Mouse (Mus musculus) myocyte (in vitro differentiated cells): ENCODE results near the gene Plppr4. TPM values are rescaled to one million over a fixed set of nuclear protein-coding genes. Genes with fewer than 3 reads are reported as not detected.

ENCODE experiments used
- H3K27me3 ChIP-seq: one replicate; pipeline ENCODE4 v1.6.1; 2011; ENCODE audit not compliant: control insufficient read depth, insufficient read depth, insufficient read length
- H3K36me3 ChIP-seq: one replicate; pipeline ENCODE4 v1.6.1; 2011; ENCODE audit not compliant: control insufficient read depth, insufficient read depth
- H3K4me2 ChIP-seq: one replicate; pipeline ENCODE4 v1.6.1; 2011; ENCODE audit warnings: low read depth, control low read depth
- H3K4me3 ChIP-seq: one replicate; pipeline ENCODE4 v1.5.1; 2011; ENCODE audit warnings: mild to moderate bottlenecking, control low read depth, moderate library complexity
- H3K79me2 ChIP-seq: one replicate; pipeline ENCODE4 v1.6.1; 2011; ENCODE audit not compliant: control insufficient read depth, insufficient read depth
- H3ac ChIP-seq: one replicate; pipeline ENCODE4 v1.6.1; 2011; ENCODE audit not compliant: control insufficient read depth, insufficient read length
- CEBPB ChIP-seq: IDR thresholded peaks from 2 replicates; pipeline ENCODE4 v1.6.1; 2011; ENCODE audit warnings: mild to moderate bottlenecking, moderate library complexity; ENCODE audit not compliant: poor library complexity, insufficient read depth, severe bottlenecking
- E2F4 ChIP-seq: IDR thresholded peaks from one replicate; pipeline ENCODE4 v1.6.1; 2011; ENCODE audit warnings: mild to moderate bottlenecking, control low read depth, moderate library complexity; ENCODE audit not compliant: insufficient read depth
- MAX ChIP-seq: IDR thresholded peaks from one replicate; pipeline ENCODE4 v1.6.1; 2011; ENCODE audit warnings: low read depth, mild to moderate bottlenecking, control low read depth
- MYOD1 ChIP-seq, 3 experiments: IDR thresholded peaks; one replicate each; pipeline ENCODE4 v1.6.1; 2011; ENCODE audit warnings: control low read depth in 2 of 3, low read depth in 2 of 3, mild to moderate bottlenecking in 2 of 3, moderate library complexity in 1 of 3; ENCODE audit not compliant: insufficient read length in 2 of 3, control insufficient read depth in 1 of 3
- MYOG ChIP-seq, 3 experiments: IDR thresholded peaks; one replicate each; pipeline ENCODE4 v1.6.1; 2011; ENCODE audit warnings: control low read depth in 2 of 3, low read depth in 2 of 3, mild to moderate bottlenecking in 2 of 3; ENCODE audit not compliant: insufficient read length in 2 of 3, control insufficient read depth in 1 of 3, insufficient read depth in 1 of 3
- POLR2A ChIP-seq: IDR thresholded peaks from one replicate; pipeline ENCODE4 v1.6.1; 2011; ENCODE audit warnings: low read depth, mild to moderate bottlenecking, control low read depth, moderate library complexity; ENCODE audit not compliant: insufficient read length
- POLR2AphosphoS2 ChIP-seq: IDR thresholded peaks from one replicate; pipeline ENCODE4 v1.6.1; 2011; ENCODE audit warnings: low read depth, control low read depth; ENCODE audit not compliant: insufficient read length
- REST ChIP-seq: IDR thresholded peaks from one replicate; pipeline ENCODE4 v1.6.1; 2011; ENCODE audit warnings: mild to moderate bottlenecking, control low read depth, moderate library complexity; ENCODE audit not compliant: insufficient read depth, insufficient read length
- SRF ChIP-seq: IDR thresholded peaks from one replicate; pipeline ENCODE4 v1.6.1; 2011; ENCODE audit warnings: low read depth; ENCODE audit not compliant: control insufficient read depth, insufficient read length
- TCF12 ChIP-seq: IDR thresholded peaks from one replicate; pipeline ENCODE4 v1.6.1; 2011; ENCODE audit warnings: mild to moderate bottlenecking, control low read depth; ENCODE audit not compliant: poor library complexity, insufficient read depth, severe bottlenecking
- TCF3 ChIP-seq: IDR thresholded peaks from one replicate; pipeline ENCODE4 v1.6.1; 2011; ENCODE audit warnings: low read depth, control low read depth; ENCODE audit not compliant: insufficient read length
- USF1 ChIP-seq: IDR thresholded peaks from one replicate; pipeline ENCODE4 v1.6.1; 2011; ENCODE audit warnings: low read depth, mild to moderate bottlenecking, control low read depth, moderate library complexity
- polyA plus RNA-seq: library from polyadenylated mRNA; unstranded; fragments of >200 nt; fragmentation: generic; extraction: Trizol; gene quantifications from one replicate; pipeline ENCODE4 v1.2.1, GENCODE M21; 2012; ENCODE audit warnings: missing spikeins

The Plppr4 gene
- polyA plus RNA-seq, 1 experiment = not detected

DNA sequence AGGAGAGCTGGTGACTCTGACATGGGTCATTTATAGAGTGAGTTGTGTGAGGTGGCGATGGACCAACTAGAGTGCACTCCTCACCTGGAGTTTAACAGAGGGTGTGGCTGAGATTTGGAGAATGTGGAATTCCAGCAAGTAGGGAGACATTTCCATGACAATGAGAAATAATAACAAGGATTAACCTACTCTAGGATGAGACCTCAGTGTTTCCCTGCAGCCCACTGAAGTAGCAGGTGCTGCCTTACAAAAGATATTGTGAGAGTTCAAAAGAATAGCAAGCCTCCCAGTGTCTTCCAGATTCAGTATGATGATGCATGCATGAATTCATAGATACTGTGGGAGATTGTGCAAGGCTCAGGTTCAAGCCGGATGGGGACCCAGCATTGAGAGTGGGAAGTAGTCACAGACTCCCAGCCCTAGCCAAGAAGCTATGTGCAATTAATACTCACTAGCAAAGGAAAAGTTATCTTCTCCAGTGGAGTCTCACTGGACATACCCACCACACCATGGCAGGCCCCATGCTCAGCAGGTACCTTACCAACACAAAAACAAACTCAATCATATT lies 49.8 kb downstream of the Plppr4 start:
- H3K4me3 ChIP-seq = no peak overlapping the region
- H3K36me3 ChIP-seq = no peaks in the 10 kb centered on the region
- no peak overlapping the region for H3K4me2 ChIP-seq
- H3K27me3 ChIP-seq = no peaks in the 10 kb centered on the region
- H3K79me2 ChIP-seq = no peaks in the 10 kb centered on the region
- no peak overlapping the region for H3ac ChIP-seq
- no peak for TF ChIP-seq E2F4
- no peak for TF ChIP-seq TCF12
- no peak for TF ChIP-seq TCF3
- TF ChIP-seq POLR2A = no peak
- no peak for TF ChIP-seq CEBPB
- TF ChIP-seq USF1 = no peak
- TF ChIP-seq REST = no peak
- TF ChIP-seq MYOG (IDR thresholded peaks at IDR 0.05; ENCODE audit: control insufficient read depth in 1 of 3, insufficient read depth in 1 of 3, insufficient read length in 2 of 3, low read depth in 2 of 3) = no peak
- no peak for TF ChIP-seq POLR2AphosphoS2
- TF ChIP-seq SRF = no peak
- no peak for TF ChIP-seq MAX
- no peak for TF ChIP-seq MYOD1 (IDR thresholded peaks at IDR 0.05; ENCODE audit: control insufficient read depth in 1 of 3, insufficient read length in 2 of 3, low read depth in 2 of 3)

DNA sequence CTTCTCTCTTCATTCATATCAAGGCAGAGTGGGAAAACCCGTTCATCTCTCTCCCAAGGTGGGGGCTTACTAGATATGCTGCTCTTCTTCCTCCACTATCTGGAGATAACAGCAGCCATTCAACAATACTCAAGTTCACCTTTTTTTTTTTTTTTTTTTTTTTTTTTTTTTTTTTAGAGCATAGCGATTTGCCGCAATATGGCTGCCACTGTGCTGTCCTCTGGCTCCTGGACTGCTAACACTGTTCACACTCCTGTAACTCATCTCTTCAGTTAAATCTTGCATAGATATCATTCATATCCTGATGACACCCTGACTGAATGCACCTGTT lies 51.1 kb downstream of the Plppr4 start:
- Histone ChIP-seq H3ac (no peak overlapping the region), H3K79me2 (no peaks in the 10 kb centered on the region), H3K4me2 (no peak overlapping the region), H3K4me3 (no peak overlapping the region), H3K27me3 (no peaks in the 10 kb centered on the region), H3K36me3 (no peaks in the 10 kb centered on the region)
- no peak for TF ChIP-seq MAX
- TF ChIP-seq USF1 = no peak
- TF ChIP-seq SRF = no peak
- no peak for TF ChIP-seq E2F4
- TF ChIP-seq MYOG (IDR thresholded peaks at IDR 0.05; ENCODE audit: control insufficient read depth in 1 of 3, insufficient read depth in 1 of 3, insufficient read length in 2 of 3, low read depth in 2 of 3) = no peak
- no peak for TF ChIP-seq REST
- no peak for TF ChIP-seq POLR2AphosphoS2
- no peak for TF ChIP-seq CEBPB

DNA sequence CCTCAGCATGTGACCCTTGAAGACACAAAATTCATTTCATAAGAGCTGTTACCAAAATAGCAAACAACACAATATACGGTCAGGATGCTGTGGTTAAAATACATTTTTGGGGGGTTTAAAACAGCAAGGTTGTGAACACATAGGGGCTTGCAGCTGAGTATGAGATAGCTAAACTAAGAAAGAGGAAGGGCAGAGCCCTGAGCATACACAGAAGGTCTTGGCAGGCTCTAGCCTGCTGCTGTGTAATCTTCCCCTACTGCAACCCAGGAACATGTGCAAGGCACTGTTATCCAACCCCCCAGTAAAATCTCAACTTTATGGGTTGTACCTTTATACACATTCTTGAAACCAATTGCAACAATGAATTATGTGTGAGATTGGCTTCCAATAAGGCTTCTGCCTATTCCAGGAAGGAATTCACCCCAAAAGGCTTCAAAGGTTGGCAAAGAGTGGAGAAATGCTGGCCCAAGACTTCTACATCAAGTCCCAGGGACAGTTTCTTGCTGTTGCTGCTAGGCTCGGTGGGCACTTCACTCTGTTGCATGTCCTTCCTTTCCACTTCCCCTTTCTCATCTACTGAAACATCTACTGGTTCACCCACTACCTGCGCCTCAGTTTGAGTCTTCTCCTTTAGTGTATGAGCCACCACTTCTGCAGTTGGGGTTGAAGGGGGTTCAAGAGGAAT lies 51.6 kb downstream of the Plppr4 start:
- no peaks in the 10 kb centered on the region for H3K79me2 ChIP-seq
- no peak for TF ChIP-seq MYOD1 (IDR thresholded peaks at IDR 0.05; ENCODE audit: control insufficient read depth in 1 of 3, insufficient read length in 2 of 3, low read depth in 2 of 3)
- TF ChIP-seq POLR2A = no peak
- TF ChIP-seq E2F4 = no peak
- TF ChIP-seq TCF3 = no peak
- TF ChIP-seq MAX = no peak
- no peak for TF ChIP-seq USF1
- TF ChIP-seq CEBPB = no peak
- TF ChIP-seq POLR2AphosphoS2 = no peak
- TF ChIP-seq SRF = no peak
- no peak for TF ChIP-seq MYOG (IDR thresholded peaks at IDR 0.05; ENCODE audit: control insufficient read depth in 1 of 3, insufficient read depth in 1 of 3, insufficient read length in 2 of 3, low read depth in 2 of 3)
- no peaks in the 10 kb centered on the region for H3K36me3 ChIP-seq
- H3K27me3 ChIP-seq = no peaks in the 10 kb centered on the region
- H3K4me3 ChIP-seq = no peak overlapping the region
- no peak overlapping the region for H3K4me2 ChIP-seq
- H3ac ChIP-seq = no peak overlapping the region

DNA sequence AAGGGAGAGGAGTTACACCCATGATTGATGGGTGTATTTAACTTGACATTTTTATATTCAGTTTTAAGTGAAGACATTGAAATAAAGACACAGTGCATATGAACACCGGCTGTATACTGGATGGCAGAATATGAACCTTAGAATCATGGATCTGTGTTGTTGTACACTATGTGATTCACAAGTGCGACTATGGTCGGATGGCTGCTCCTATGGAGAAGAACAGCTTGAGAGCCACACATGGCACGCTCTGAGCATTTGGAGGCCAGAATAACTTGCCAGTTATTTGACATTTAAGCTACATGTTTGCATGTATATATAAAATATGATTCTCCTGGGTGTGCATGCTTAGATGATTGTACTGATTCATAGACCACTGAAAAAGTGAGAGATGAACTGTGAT lies 53.1 kb downstream of the Plppr4 start:
- H3K79me2 ChIP-seq = no peaks in the 10 kb centered on the region
- no peak overlapping the region for H3K4me3 ChIP-seq
- H3K36me3 ChIP-seq = no peaks in the 10 kb centered on the region
- TF ChIP-seq TCF3 = no peak
- TF ChIP-seq POLR2AphosphoS2 = no peak
- TF ChIP-seq MYOG (IDR thresholded peaks at IDR 0.05; ENCODE audit: control insufficient read depth in 1 of 3, insufficient read depth in 1 of 3, insufficient read length in 2 of 3, low read depth in 2 of 3) = no peak
- TF ChIP-seq TCF12 = no peak
- TF ChIP-seq MYOD1 (IDR thresholded peaks at IDR 0.05; ENCODE audit: control insufficient read depth in 1 of 3, insufficient read length in 2 of 3, low read depth in 2 of 3) = no peak
- TF ChIP-seq SRF = no peak
- TF ChIP-seq POLR2A = no peak
- TF ChIP-seq MAX = no peak
- TF ChIP-seq REST = no peak
- no peak for TF ChIP-seq USF1
- no peak for TF ChIP-seq E2F4
- no peak for TF ChIP-seq CEBPB
- no peak overlapping the region for H3ac ChIP-seq
- H3K4me2 ChIP-seq = no peak overlapping the region
- H3K27me3 ChIP-seq = no peaks in the 10 kb centered on the region
